Mouse (Mus musculus) embryo, embryonic 11.5 days (tissue): Measurements from ENCODE around the gene Olfml1.
A peak's percentile ranks its signal among the peaks of the same experiment; 100 is the strongest.

ENCODE experiments used
- DNase-seq: peaks from one replicate; pipeline ENCODE4 v3.0.0-alpha.2; 2012; ENCODE audit warnings: low read depth, low spot score

Olfml1 gene

DNA sequence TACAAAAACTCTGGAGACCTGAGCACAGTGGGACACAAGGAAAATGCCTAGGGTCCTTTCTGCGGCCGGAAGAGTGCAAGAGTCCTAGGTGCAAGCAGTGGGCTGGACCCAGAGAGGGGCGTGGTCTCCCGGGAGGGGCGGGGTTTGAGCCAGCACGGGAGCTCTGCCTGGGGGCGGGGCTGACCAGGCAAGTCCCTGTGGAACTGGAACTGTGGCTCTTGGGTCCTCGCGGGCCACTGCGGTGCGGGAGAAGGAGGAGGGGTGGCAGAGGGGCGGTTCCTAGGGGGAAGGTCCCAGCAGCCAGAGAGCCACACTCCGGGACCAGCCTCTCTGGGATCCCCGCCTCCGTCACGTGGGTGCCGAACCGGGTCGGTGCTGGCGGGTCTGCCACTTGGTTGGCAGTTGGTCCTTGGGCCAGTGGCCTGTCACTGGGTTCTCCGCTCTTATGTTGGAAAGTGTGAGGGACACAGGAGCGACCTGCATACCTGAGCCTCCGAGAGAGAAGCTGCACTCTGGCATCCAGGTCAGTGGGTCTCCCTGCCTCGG lies 27.7 kb downstream of the Olfml1 start, which contains the start of gene Ppfibp2:
Ppfibp2 (plus strand) TSS at position 351 of the 546 bp plus-strand sequence.
- DNase-seq = peak; percentile 72

- DNase-seq = no peak
These were observed 28.2 kb downstream of the Olfml1 start for GRCm38 (mm10) chr7:107595426-107595825.

DNA sequence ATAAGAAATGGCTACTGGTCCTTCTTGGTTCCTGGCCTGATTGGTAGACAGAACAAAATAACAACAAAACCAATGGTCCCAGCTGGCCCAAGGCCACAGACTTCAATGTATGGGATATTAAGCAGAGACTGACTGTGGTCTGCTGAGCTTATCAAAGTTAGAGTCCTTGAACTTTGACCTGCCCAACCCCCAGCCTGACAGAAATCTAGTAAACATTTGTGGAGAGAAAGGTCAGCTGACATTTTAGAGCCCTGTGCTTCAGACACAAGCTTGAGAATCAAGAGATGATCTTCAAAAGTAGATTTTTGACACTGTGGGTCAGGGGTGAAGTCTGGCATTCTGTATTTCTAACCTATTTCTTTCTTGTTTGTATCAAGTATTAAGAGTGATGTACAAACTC lies 29.5 kb downstream of the Olfml1 start:
- no peak for DNase-seq

- no peak for DNase-seq
These were observed 30.7 kb downstream of the Olfml1 start for GRCm38 (mm10) chr7:107597956-107598355.

- DNase-seq = no peak
These were observed 33.4 kb downstream of the Olfml1 start for GRCm38 (mm10) chr7:107600651-107601050.

DNA sequence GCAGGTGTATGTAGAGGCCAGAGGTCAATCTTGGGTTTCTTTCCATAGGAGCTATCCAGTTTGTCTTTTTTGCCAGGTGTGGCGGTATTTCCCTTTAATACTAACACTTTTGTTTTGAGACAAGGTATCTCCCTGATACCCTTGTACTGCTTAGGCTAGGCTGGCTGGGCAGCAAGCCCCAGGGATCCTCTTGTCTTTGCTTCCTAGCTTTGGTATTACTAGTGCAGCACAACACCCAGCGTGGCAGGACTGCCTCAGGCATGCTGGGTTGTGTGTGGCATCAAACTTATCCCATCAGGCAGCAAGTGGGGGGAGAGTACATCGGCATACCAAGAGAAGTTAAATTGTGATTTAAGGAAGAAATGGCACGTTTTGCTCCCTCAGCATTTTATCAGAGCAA lies 35.3 kb downstream of the Olfml1 start:
- no peak for DNase-seq

- DNase-seq = no peak
These were observed 35.7 kb downstream of the Olfml1 start for GRCm38 (mm10) chr7:107602913-107603312.

- no peak for DNase-seq
These were observed 40.5 kb downstream of the Olfml1 start for GRCm38 (mm10) chr7:107607766-107608165.

GRCm38 (mm10) chr7:107609622-107610255 lies 42.5 kb downstream of the Olfml1 start:
- no peak for DNase-seq

DNA sequence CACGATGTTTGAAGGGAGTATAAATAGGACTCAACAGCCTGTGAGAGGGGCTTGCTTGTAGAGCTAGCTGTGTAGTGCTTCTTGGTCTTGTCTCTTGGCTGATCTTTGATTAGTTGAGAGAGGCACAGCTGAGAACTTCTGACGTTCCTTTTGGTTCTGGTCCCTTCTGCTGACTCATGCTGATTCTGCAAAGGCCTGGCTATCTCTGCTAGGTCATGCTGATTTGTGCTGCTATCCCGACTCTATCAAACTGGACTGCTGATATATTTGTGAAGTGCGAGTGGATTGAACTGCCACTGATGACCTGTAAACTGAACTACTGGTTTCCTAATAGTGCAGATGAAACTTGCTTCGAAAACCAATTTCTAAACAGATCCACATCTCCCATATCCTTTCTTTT lies 43.6 kb downstream of the Olfml1 start:
- no peak for DNase-seq

DNA sequence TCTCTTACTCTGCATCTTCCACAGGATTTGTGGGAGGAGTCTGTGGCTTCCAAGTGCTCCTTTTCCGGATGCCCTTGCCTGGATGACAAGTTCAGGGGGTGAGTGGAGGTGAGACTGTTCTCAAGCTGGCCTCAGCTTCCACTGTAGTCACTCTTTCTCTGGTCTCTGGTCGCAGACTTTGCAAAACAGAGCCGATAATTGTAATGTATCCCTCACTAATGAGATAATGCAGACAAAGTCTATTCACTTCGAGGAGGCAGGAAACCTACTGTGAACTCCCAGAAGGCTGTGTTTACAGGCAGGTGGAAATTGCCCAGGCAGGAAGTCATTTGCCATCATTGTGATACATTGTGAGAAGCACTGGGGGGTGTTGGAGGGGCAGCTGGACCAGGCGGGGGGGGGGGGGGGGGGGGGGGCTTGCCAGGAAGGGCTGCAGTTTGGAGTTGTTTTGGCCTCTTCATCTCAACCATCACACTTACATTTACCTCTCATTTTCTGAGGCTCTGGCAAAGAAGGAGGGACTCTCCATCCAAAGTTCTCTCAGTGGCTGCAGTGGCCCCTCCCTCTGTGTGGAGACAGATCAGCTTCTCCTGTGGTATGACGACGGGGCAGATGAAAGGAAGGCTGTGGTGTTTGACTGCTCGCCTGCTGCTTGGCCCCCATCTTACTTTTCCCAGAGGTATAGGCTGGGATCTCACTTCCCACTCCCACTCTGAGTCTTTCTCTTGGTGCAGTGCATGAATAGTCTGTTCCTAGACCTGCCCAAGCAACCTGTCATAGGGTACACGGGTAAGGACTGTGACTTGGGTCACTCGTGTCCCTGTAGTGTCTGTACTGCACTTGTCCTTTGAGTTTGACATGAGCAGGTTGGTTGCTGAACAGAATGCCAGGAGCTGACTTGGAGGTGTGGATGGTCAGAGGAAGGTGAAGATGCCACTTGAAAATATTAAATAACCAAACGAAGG lies 51.1 kb downstream of the Olfml1 start:
- no peak for DNase-seq

DNA sequence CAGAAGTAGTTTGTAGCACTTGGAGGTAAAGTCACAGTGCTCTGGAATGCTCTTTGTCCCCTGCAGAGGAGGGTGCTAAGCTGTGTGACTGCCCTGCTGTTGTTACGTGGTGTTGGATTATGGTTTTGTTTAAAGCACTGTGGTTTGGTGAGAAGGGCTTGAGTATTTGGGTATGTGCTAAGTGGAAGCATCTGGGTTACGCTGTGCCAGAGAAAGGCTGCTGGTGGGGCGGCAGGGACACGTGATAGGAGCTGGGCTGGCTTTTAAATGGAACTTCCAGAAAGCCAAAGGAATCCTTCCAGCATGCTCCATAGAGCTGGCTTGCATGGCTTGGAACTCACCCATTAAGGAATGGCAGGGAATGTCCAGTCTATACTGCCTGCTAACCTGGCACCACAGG lies 52.0 kb downstream of the Olfml1 start:
- DNase-seq = no peak

DNA sequence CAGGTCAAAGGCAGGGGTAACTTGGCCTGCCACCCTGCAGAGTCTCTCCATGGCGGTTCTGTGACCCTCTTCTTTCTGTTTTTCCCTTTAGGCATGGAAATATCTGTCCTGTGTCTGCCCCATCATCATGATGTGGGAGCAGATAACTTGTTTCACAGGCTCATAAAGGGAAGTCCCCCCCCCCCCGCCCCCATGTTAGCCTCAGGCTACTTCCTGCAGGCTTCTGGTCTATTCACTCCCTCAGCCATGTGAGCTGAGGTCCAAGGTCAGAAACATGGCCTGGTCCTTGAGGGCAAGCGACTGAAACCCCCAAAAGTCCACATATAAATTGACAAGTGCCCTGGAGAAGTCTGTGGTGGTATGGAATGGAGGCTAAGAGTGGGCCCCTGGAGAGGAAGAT lies 52.9 kb downstream of the Olfml1 start:
- DNase-seq = no peak

GRCm38 (mm10) chr7:107624432-107624831 lies 57.2 kb downstream of the Olfml1 start:
- no peak for DNase-seq

GRCm38 (mm10) chr7:107625061-107625460 lies 57.8 kb downstream of the Olfml1 start, which contains the start of gene 5330417H12Rik:
TSS of gene 5330417H12Rik (minus strand) at chr7:107625161.
- DNase-seq = no peak

DNA sequence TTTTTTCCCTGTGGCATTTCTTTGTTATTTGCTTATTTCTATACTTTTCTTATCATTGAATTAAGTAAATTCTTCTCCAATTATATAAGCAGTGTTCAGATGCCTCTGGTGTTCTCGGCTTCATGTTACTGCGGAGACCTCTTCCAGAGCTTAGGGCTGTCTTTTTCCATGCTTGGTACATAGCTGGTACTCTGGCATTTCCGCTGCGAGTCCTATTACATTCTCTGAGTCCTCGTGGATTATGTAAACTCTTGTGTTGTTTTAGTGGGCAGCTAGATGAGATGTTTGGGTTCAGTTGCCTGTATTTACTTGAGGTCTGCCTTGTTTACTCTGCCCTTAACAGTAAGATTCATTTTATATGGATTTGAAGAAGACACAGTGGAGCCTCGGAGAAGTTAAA lies 58.5 kb downstream of the Olfml1 start:
- no peak for DNase-seq

- no peak for DNase-seq
These were observed 61.1 kb downstream of the Olfml1 start for GRCm38 (mm10) chr7:107628383-107628782.

DNA sequence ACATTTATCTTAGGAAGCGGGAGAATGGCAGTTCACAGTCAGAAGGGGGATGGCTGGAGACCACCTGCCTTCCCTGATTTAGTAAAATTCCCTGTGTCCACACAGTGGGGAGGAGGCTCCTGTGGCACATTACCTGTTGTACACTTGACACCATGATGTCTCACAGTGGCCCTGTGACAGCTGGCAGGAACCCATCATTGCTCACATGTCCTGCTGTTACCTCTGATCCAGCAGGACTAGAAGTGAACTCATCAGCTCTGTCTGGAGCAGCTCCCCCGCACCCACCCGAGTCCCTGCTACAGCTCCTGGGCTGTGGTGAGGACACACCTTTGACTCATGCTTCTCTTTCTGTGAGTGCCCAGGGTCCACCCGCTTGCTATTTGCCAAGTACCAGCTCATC lies 66.0 kb downstream of the Olfml1 start:
- DNase-seq = no peak

DNA sequence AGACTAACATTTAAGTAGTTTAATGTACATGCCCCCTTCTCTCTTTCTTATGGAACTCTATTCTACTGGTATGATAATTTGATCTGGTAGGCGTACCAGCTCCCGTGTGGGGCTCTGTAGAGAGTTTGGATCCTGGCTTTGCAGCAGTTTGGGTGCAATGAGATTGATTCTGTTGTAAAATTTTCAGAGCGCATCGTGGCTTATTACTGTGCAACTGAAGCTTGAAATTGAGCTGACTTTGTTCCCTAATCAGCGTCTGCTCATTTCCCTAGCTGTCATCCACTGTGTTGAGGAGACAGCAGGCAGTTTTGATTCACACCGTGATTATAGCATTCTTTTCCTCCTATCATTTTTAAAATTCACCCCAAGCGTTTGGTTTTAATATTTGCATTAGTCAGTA lies 70.2 kb downstream of the Olfml1 start:
- DNase-seq = no peak

DNA sequence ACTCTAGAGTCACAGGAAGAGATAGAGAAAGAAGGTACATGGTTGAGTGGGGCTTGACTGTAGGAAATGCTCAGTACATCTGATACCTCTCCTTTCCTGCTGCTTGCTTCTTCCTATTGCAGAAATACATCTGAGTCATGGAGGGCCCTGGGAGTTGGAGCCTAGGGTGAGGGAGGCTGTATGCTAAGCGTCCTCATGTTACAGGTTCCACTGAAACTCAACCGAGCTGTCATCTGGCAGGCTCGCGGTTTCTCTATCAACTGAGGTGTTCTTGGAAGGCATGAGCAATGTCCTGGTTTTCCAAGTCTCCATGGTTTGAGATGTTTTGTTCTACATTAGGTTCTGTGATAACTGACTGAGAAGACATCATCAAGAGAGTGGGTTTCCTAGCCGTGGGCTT lies 70.8 kb downstream of the Olfml1 start:
- DNase-seq = no peak
